Mouse (Mus musculus) olfactory bulb, adult 2 months (tissue): ENCODE data around the gene Dag1.

Experiments used
- CTCF ChIP-seq: fragments of 200-500 bp; IDR thresholded peaks from 2 replicates; pipeline ENCODE4 v1.5.1; 2012; ENCODE audit warnings: low read depth, mild to moderate bottlenecking, low read length, moderate library complexity; ENCODE audit not compliant: insufficient read depth
- POLR2A ChIP-seq: fragments of 200-500 bp; IDR thresholded peaks from 2 replicates; pipeline ENCODE4 v1.6.1; 2012; ENCODE audit warnings: mild to moderate bottlenecking, low read depth, low read length, moderate library complexity; ENCODE audit not compliant: insufficient read depth

DNA sequence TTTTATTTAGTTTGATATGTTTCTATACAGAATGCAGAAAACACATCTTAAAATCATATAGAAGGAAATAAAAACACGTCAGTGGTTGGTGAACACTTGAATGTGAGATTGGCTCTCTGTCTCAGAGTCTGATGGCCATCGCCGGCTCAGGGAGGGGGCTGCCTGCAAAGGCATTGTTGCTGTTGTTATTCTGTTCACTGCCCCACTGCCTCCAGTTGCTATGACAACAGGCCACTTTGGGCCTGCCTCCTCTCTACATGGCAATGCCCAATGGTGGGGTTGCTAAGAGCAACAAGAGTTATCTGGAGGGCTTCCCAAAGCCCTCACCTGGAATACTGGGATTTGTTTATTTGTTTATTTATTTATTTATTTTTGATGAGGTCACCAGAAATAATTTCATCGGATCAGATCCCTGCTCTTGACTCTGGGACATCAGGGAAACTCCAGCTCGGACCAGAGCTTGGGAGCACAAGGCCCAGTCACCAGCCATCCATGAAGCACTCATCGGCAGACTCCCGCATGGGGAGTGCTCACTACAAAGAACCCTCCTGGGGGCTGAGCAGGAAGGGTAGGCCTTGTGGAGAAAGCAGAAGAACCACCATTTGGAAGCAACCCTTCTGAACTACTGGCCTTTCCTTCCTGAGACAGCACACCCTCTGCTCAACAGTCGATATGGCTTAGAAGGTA lies 58.7 kb downstream of the Dag1 start:
- TF ChIP-seq CTCF = no peak
- no peak; the same call in 1 of the 2 replicates for TF ChIP-seq POLR2A
